Mouse (Mus musculus): ENCODE measurements around the gene Arf5.

GRCm38 (mm10) chr6:28381983-28382382, 41.4 kb upstream of the Arf5 start:
- TF ChIP-seq CTCF (IDR thresholded peaks at IDR 0.05; ENCODE audit: low read depth, low read length) (no peak), POLR2A (IDR thresholded peaks at IDR 0.05; ENCODE audit: insufficient read depth, low read length) (no peak), EP300 (IDR thresholded peaks at IDR 0.05; ENCODE audit: insufficient read depth, low read depth, low read length) (no peak)
